Mouse (Mus musculus) liver, embryonic 13.5 days (tissue): ENCODE measurements around the gene Tal1. TPM values are rescaled to one million over a fixed set of nuclear protein-coding genes. Genes with fewer than 3 reads are reported as not detected.

Experiments used
- ATAC-seq: fragments of 200-750 bp; cut with Nextera tagmentation; 2 replicates; pipeline ENCODE4 v1.8.0; 2017; ENCODE audit warnings: low read depth, mild to moderate bottlenecking, moderate number of reproducible peaks, moderate library complexity
- DNase-seq: peaks from one replicate; pipeline ENCODE4 v3.0.0; 2022
- H3K27ac ChIP-seq: fragments of 300-500 bp; sonication (generic); 2 replicates; pipeline ENCODE4 v1.5.1; 2015; ENCODE audit warnings: moderate library complexity, mild to moderate bottlenecking, inconsistent platforms
- H3K27me3 ChIP-seq: fragments of 300-500 bp; sonication (generic); 2 replicates; pipeline ENCODE4 v1.6.1; 2015; ENCODE audit warnings: mild to moderate bottlenecking, inconsistent platforms
- H3K36me3 ChIP-seq: fragments of 300-500 bp; sonication (generic); 2 replicates; pipeline ENCODE4 v1.6.1; 2015; ENCODE audit warnings: mild to moderate bottlenecking, inconsistent platforms
- H3K4me1 ChIP-seq: fragments of 300-500 bp; sonication (generic); replicated peaks from 2 replicates; pipeline ENCODE4 v1.6.1; 2015; ENCODE audit warnings: inconsistent platforms
- H3K4me2 ChIP-seq: fragments of 300-500 bp; sonication (generic); 2 replicates; pipeline ENCODE4 v1.6.1; 2015; ENCODE audit warnings: inconsistent platforms, mild to moderate bottlenecking, moderate library complexity
- H3K4me3 ChIP-seq: fragments of 300-500 bp; sonication (generic); replicated peaks from 2 replicates; pipeline ENCODE4 v1.5.1; 2015; ENCODE audit warnings: mild to moderate bottlenecking, inconsistent platforms
- H3K9ac ChIP-seq: fragments of 300-500 bp; sonication (generic); 2 replicates; pipeline ENCODE4 v1.6.1; 2015; ENCODE audit warnings: mild to moderate bottlenecking, inconsistent platforms
- H3K9me3 ChIP-seq: fragments of 300-500 bp; sonication (generic); replicated peaks from 2 replicates; pipeline ENCODE4 v1.6.1; 2016; ENCODE audit warnings: inconsistent platforms
- WGBS: fragments of 180-500 bp; shearing (Covaris S2); methylation state at CpG from one replicate; pipeline ENCODE4 v1.1.7; 2015; ENCODE audit not compliant: insufficient replicate concordance; 5-methylcytosine and 5-hydroxymethylcytosine counted together
- polyA plus RNA-seq: library from polyadenylated mRNA; unstranded; fragments of >200 nt; fragmentation: Nextera tagmentation; extraction: Ambion mirVana; gene quantifications from 2 replicates; pipeline ENCODE4 v1.2.1, GENCODE M21; 2015

The Tal1 gene
- polyA plus RNA-seq, 1 experiment from 2014 or later, result 29.3 TPM

DNA sequence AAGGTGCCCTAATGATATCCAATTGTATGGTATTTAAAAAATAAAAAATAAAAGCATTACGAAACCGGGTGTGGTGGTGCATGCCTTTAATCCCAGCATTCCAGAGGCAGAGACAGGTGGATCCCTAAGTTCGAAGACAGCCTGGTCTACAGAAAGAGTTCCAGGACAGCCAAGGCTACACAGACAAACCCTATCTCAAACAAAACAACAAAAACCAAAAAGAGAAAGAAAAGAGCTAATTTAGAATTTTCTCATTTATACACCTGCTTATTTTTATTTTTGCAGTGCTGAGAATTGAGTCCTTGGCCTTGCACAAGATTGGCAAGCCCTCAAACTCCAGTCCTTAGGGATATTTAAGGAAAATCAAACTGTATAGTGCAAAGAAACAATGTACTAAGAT lies 535 bp upstream of the Tal1 start:
- Histone ChIP-seq H3K9ac (peak overlapping the region; percentile 98), H3K4me3 (peak overlapping the region; percentile 74), H3K4me2 (peak overlapping the region; percentile 99), H3K36me3 (peaks cover 3% of the 10 kb centered on the region; the same call in 1 of the 2 replicates), H3K27me3 (peaks cover 27% of the 10 kb centered on the region; the same call in 1 of the 2 replicates), H3K4me1 (peaks cover 57% of the 10 kb centered on the region), H3K27ac (peak overlapping the region; percentile 99), H3K9me3 (no peaks in the 10 kb centered on the region)
- 31% methylated on average over 3 of the region's 3 CpGs for WGBS
- DNase-seq (no peak), ATAC-seq (no peak)

DNA sequence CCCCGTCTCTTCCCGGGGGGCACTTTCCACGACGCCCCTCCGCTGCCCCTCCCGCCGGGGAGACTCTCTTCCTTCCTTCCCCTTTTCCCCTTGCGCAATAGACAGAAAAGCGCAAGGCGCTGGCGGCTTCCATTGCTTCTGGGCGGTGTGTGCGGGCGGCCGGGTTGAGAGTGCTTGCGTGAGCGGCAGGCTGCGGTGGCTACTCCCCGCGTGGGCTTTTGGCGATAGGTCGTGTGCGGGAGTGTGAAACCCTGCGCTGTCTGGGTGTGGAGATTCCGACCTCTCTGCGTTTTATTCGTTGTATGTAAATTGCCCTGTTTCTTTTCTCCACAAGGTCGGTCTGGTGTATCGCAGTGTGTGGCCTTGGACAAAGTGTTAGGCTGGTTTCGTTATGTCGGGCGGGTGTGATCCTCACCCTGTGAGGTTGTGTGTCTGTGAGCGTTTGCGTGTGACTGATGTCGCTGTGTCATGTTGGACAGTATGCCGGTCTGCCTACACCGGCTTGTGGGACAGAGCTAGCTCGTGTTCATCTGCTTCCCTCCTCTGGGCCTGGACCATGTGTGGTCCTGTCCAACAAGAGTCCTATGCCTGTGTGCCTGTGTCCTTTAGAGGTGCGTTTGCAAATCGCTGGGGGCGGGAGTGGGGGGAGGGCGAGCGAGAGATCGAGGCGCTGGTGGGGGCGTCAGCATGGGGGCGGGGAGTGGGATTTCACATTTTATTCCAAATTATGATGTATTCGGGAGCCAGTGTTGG lies 871 bp downstream of the Tal1 start:
- peak overlapping the region; percentile 74 for H3K4me3 ChIP-seq
- peaks cover 13% of the 10 kb centered on the region for H3K36me3 ChIP-seq
- H3K27me3 ChIP-seq, result peaks cover 30% of the 10 kb centered on the region; the same call in 1 of the 2 replicates
- peak overlapping the region; percentile 99 for H3K4me2 ChIP-seq
- peaks cover 50% of the 10 kb centered on the region for H3K4me1 ChIP-seq
- H3K27ac ChIP-seq, result peak overlapping the region; percentile 99
- H3K9ac ChIP-seq, result peak overlapping the region; percentile 98
- under 1% methylated on average over 47 of the region's 48 CpGs for WGBS
- DNase-seq (peak; percentile 60), ATAC-seq (peak; percentile 51)
- no peaks in the 10 kb centered on the region for H3K9me3 ChIP-seq

DNA sequence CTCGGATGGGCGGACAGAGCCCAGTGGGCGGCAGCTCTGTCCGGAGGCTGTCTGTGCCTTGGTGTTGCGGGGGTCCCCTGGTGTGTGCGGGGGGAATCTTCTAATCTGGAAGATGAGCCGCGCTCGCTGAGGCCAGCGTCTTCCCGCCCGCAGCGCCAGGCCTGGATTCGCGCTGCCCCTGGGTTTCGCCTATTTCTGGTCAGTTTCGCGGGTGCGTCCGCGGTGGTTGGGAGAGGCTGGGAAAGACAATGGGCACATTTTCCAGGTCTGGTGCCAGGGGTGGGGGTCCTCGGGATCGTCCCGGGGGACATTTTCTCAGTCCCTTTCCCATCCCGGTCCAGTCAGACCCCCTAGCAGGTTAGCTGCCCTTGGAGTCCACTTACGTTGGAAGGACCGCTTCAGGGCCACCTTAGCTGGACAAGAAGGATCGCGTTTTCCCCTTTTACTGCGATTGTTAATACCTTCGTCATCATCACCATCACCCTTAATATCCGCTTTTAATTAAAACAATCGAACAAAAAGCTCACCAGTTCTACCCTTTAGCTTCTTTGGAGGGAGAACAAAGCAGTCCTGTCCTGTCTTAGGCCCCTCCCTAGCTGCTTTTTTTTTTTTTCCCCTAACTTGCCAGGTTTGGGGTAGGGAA lies 1.6 kb downstream of the Tal1 start:
- H3K9ac ChIP-seq, result peak overlapping the region; percentile 98
- H3K9me3 ChIP-seq, result no peaks in the 10 kb centered on the region
- peak overlapping the region; percentile 74 for H3K4me3 ChIP-seq
- H3K4me2 ChIP-seq, result peak overlapping the region; percentile 99
- peaks cover 50% of the 10 kb centered on the region for H3K4me1 ChIP-seq
- DNase-seq, result no peak
- peaks cover 18% of the 10 kb centered on the region for H3K36me3 ChIP-seq
- peak overlapping the region; percentile 99 for H3K27ac ChIP-seq
- H3K27me3 ChIP-seq, result peaks cover 30% of the 10 kb centered on the region
- peak; percentile 6 for ATAC-seq
- WGBS, result under 1% methylated on average over 33 of the region's 33 CpGs

DNA sequence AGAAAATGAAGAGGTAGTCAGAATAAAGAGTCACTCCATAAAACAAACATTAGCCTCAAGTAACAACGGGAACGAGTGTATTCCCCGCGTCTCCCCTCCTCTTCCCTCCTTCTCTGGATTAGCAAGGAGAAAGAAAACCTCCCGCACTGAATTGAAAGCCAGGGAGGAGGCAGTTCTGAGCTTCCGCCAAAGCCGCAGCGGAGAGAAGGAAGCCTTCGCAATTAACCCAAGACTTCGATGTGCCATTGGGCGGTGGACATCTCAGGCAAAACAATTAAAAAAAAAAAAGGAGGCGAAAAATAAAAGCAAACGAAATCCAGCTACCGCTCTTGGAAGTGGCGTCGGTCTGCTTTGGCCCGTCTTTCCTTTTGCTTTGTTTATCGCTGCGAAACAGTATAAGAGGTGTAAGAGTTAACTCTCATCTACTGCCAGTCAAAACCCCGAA lies 2.1 kb downstream of the Tal1 start:
- Histone ChIP-seq H3K4me2 (peak overlapping the region; percentile 99), H3K9ac (peak overlapping the region; percentile 98), H3K27ac (peak overlapping the region; percentile 99), H3K4me3 (peak overlapping the region; percentile 74), H3K9me3 (no peaks in the 10 kb centered on the region), H3K27me3 (peaks cover 34% of the 10 kb centered on the region), H3K36me3 (peaks cover 23% of the 10 kb centered on the region), H3K4me1 (peaks cover 51% of the 10 kb centered on the region)
- under 1% methylated on average over 20 of the region's 20 CpGs for WGBS
- DNase-seq (no peak), ATAC-seq (no peak)

DNA sequence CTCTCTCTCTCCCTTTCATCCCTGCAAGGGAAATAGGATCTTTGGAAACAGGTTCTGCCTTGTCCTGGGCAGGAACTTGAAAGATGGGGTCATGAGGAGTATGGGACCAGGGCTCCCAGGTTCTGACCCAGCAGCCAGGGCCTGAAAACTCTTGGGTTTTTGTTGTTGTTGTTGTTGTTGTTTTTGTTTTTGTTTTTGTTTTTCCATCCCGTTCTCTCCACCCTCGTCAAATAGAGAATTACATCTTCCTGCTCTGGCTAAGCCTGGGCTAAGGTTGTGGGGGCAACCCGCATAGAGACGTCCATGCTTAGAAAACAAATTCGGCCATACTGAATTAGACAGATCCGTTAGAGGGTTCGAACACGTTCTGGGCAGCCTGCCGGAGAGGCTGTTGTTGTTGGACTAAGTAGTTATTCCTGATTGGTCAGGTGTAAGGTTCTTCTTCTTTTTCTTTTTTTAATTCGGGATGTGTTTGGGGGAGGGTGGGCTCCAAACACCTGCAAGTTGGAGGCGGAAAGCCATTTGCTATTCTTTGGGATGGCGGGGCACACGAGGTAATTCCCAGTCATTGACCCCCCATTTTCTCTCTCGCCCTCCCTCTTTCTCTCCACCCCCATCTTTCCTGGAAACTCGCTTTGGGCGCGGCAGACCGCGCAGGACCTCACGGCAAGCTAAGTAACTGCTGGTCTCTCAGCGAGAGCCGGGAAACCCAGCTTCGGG lies 2.8 kb downstream of the Tal1 start:
- peak overlapping the region; percentile 74 for H3K4me3 ChIP-seq
- H3K36me3 ChIP-seq, result peaks cover 30% of the 10 kb centered on the region
- peak overlapping the region; percentile 98 for H3K9ac ChIP-seq
- peak overlapping the region; percentile 99 for H3K4me2 ChIP-seq
- WGBS, result 1% methylated on average over 23 of the region's 23 CpGs
- no peaks in the 10 kb centered on the region for H3K9me3 ChIP-seq
- peak; percentile 70 for DNase-seq
- H3K4me1 ChIP-seq, result peaks cover 51% of the 10 kb centered on the region
- peak; percentile 18 for ATAC-seq
- peak overlapping the region; percentile 99 for H3K27ac ChIP-seq
- peaks cover 35% of the 10 kb centered on the region for H3K27me3 ChIP-seq

GRCm38 (mm10) chr4:115059871-115060270 lies 3.6 kb downstream of the Tal1 start:
- Histone ChIP-seq H3K4me2 (peak overlapping the region; percentile 99), H3K27me3 (peaks cover 41% of the 10 kb centered on the region)
- ATAC-seq, result no peak

GRCm38 (mm10) chr4:115060753-115061152 lies 4.5 kb downstream of the Tal1 start:
- 15% methylated on average over 3 of the region's 3 CpGs for WGBS
- H3K27ac ChIP-seq, result peak overlapping the region; percentile 99
- peak overlapping the region; percentile 99 for H3K4me2 ChIP-seq
- H3K36me3 ChIP-seq, result peaks cover 48% of the 10 kb centered on the region
- no peak for ATAC-seq
- peaks cover 37% of the 10 kb centered on the region for H3K27me3 ChIP-seq
- H3K4me1 ChIP-seq, result peaks cover 51% of the 10 kb centered on the region
- no peak for DNase-seq
- H3K9me3 ChIP-seq, result no peaks in the 10 kb centered on the region
- H3K4me3 ChIP-seq, result peak overlapping the region; percentile 74
- H3K9ac ChIP-seq, result peak overlapping the region; percentile 98

More at GRCm38 (mm10) chr4:115059871-115060270, 3.6 kb downstream of the Tal1 start:
- H3K9me3 ChIP-seq, result no peaks in the 10 kb centered on the region
- WGBS, result 4% methylated on average over 12 of the region's 12 CpGs
- H3K36me3 ChIP-seq, result peaks cover 39% of the 10 kb centered on the region
- H3K27ac ChIP-seq, result peak overlapping the region; percentile 99
- H3K4me1 ChIP-seq, result peaks cover 51% of the 10 kb centered on the region
- H3K9ac ChIP-seq, result peak overlapping the region; percentile 98
- no peak for DNase-seq
- peak overlapping the region; percentile 74 for H3K4me3 ChIP-seq

GRCm38 (mm10) chr4:115062540-115062874 lies 6.3 kb downstream of the Tal1 start:
- peak overlapping the region; percentile 81 for H3K27ac ChIP-seq
- H3K9me3 ChIP-seq, result no peaks in the 10 kb centered on the region
- H3K36me3 ChIP-seq, result peaks cover 65% of the 10 kb centered on the region
- peaks cover 56% of the 10 kb centered on the region for H3K4me1 ChIP-seq
- peak overlapping the region; percentile 98 for H3K9ac ChIP-seq
- H3K27me3 ChIP-seq, result peaks cover 37% of the 10 kb centered on the region
- peak; percentile 26 for ATAC-seq
- 0% methylated on average over 9 of the region's 9 CpGs for WGBS
- peak overlapping the region; percentile 99 for H3K4me2 ChIP-seq
- peak overlapping the region; percentile 74 for H3K4me3 ChIP-seq
- DNase-seq, result no peak

DNA sequence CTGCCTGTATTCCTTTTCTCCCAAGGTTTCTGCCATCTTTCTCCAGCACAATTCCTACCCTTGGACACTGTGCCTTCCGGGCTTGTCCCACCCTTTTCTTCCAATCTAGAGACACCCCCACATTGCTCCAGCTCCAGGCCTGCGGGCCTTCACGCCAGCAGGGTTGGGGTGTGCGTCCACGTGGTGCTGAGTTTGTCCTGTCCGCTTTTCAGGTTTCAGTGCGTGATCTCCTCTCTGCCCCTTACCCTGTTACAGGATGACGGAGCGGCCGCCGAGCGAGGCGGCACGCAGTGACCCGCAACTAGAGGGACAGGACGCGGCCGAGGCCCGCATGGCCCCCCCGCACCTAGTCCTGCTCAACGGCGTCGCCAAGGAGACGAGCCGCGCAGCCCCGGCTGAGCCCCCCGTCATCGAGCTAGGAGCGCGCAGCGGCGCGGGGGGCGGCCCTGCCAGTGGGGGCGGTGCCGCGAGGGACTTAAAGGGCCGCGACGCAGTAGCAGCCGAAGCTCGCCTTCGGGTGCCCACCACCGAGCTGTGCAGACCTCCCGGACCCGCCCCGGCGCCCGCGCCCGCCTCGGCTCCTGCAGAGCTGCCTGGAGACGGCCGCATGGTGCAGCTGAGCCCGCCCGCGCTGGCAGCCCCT lies 6.8 kb downstream of the Tal1 start:
- Histone ChIP-seq H3K4me3 (peak overlapping the region; percentile 74), H3K4me1 (peaks cover 56% of the 10 kb centered on the region), H3K36me3 (peaks cover 70% of the 10 kb centered on the region), H3K27ac (peak overlapping the region; percentile 81), H3K4me2 (peak overlapping the region; percentile 99), H3K9me3 (no peaks in the 10 kb centered on the region), H3K9ac (peak overlapping the region; percentile 98), H3K27me3 (peaks cover 37% of the 10 kb centered on the region)
- DNase-seq (peak; percentile 68), ATAC-seq (peak; percentile 50)
- 0% methylated on average over 41 of the region's 58 CpGs for WGBS

GRCm38 (mm10) chr4:115063518-115064239 lies 7.5 kb downstream of the Tal1 start:
- peaks cover 37% of the 10 kb centered on the region for H3K27me3 ChIP-seq
- WGBS, result 5% methylated on average over 31 of the region's 31 CpGs
- H3K4me3 ChIP-seq, result peak overlapping the region; percentile 74
- peaks cover 63% of the 10 kb centered on the region for H3K4me1 ChIP-seq
- peaks cover 77% of the 10 kb centered on the region for H3K36me3 ChIP-seq
- H3K9ac ChIP-seq, result peak overlapping the region; percentile 98
- no peaks in the 10 kb centered on the region for H3K9me3 ChIP-seq
- DNase-seq (no peak), ATAC-seq (no peak)
- H3K27ac ChIP-seq, result peak overlapping the region; percentile 81
- peak overlapping the region; percentile 99 for H3K4me2 ChIP-seq
